Mouse (Mus musculus) spleen, postnatal 4 days (tissue): Measurements from ENCODE around the gene Odc1.
"Not testable (repeated sequence)": the region's sequence is repeated elsewhere in the genome, so short reads cannot be mapped to it uniquely, and the experiment has no call there.

Experiments used
- DNase-seq, 2 experiments: peaks; one replicate each; pipeline ENCODE4 v3.0.0; 2022; ENCODE audit warnings: low spot score in 2 of 2

Odc1 gene

DNA sequence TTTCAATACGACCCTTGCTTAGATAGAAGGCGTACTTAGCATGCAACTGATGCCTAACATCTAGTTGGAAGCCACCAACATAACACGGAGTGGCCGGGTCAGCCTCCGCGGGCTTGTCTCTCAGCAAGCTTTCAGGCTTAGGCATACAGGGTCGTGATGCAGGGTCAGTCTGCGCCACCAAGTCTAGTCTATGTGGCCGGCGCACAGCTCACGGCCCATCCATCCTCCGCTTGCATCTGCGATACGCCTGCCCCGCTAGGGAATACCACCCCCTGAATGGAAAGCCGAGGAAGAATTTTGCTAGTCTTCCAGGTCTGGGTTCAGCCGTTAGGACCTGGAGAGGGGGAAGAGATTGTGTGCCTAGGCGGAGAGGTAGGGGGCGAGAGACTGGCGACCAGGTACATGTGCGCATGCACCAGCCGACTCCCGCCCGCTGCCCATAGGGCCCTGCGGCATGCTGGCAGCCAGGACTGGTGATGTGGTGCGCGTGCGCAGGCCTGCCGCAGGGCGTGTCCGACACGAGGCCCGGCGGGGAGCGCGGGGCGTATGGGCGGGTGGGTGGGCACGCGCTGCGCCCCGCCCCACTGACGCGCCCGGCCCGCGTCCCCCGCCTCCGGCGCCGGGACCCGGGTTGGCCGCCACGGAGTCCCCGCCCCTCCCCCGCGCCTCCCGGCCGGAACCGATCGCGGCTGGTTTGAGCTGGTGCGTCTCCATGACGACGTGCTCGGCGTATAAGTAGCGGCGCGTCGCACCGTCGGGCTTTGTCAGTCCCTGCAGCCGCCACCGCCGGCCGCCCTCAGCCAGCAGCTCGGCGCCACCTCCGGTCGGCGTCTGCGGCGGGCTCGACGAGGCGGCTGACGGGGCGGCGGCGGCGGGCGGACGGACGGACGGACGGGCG lies at the start of gene Odc1:
Odc1 (plus strand) TSS at position 586 of the 898 bp plus-strand sequence.
- peak; percentile 99 to 100 for DNase-seq

DNA sequence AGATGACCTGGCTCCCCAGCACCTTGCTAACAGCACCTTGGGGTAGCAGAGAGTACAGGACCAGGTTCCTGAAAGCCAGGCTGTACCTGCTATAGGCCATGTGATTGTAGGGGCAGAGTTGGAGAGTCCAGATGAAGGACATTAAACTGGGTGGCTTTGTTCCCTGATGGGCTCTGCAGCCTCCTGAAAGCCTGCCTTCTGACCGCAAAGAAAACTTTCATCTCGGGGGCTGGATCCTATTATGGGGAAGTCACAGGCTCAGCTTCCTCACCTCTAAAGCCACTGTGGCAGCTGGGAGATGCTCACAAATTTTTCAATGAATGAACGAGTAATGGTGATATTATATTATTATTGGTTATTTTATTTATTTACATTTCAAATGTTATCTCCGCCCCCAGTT lies 49.8 kb upstream of the Odc1 start:
- DNase-seq = no peak

DNA sequence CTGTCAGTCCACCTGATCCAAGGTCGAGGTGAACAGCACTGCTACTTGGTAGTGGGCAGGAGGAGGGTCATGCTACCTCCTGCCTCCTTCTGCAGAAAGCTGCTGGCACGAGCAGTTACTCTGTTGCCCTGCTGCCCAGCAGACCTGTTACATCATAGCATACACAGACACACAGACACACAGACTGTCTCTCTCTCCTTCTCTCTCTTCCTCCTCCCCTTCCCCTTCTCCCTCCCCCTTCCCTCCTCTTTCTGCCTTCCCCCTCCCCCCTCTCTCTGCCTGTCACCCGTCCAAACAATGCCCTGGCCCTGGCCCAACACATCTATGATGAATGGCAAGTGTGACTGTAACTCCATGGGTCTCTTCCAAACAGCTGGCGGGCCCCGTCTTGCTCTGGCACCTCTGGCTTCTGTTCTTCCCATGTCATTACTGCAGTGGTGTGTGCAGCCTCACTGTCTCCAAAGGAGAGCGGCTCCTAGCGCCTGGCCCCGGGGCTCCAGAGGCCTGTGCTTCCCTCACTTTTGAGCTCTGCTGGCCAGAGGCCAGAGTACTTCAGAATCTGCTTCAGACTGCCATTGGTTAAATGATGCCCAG lies 48.6 kb upstream of the Odc1 start:
- DNase-seq = no peak

DNA sequence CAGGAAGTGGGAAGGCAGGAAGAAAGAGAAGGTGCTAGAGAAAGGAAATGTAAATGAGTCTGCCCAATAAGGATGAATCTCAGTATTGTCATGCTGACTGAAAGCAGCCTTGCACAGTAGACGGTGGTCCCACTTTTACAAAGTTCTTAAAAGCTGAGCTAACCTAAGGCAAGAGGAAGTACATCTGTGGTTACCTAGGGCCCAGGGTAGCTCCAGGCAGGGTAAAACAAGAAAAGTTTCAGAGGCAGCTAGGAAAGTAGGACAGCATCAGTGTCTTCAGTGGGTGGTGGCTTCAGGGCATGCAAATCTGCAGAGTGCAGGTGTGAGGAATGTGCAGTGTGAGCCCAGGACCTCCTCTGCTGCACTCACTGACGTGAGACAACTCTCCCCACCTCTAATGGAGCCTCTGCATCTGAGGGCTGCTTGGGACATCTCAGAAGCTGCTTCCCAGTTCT lies 38.9 kb upstream of the Odc1 start:
- DNase-seq = no peak

DNA sequence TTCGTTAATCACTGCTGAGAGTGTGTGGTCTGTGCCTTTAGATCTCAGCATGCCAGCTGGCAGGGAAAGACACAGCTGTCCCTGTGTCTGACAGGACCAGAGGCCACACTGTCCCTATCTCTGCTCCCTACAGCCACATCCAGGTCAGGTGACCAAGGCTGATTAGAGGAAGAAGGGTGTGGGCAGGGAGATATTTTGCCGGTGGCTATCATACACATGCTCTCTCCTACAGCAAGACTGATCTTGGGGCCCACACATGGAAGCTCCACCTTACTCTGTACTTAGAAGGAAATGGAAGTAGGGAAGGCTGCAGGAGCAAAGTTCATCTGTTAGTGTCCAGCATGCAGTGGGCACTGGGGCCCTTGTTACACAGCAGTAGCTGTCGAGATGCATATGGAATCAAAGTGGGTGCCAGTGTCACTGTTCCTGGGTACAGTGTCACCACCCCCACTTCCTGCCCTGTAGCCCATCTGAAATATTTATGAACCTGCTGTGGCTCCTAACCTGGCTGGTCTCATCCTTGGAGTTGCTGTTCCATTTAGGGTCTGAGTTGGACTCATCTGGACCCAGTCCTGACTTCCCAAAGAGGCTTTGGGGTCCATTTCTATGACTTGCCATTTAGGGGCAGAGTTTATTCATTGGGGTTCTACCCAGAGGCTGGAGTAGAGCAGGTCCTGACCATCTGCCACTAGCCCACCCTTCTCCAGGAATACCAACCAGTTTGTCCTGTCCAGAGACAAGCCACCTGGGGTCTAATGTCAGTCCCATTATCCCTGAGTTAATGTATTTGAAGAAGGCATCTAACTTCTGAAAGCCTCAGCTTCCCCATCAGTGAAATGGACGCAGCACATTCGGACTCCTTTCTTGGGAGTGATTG lies 38.2 kb upstream of the Odc1 start:
- DNase-seq = peak; percentile 75 to 76

DNA sequence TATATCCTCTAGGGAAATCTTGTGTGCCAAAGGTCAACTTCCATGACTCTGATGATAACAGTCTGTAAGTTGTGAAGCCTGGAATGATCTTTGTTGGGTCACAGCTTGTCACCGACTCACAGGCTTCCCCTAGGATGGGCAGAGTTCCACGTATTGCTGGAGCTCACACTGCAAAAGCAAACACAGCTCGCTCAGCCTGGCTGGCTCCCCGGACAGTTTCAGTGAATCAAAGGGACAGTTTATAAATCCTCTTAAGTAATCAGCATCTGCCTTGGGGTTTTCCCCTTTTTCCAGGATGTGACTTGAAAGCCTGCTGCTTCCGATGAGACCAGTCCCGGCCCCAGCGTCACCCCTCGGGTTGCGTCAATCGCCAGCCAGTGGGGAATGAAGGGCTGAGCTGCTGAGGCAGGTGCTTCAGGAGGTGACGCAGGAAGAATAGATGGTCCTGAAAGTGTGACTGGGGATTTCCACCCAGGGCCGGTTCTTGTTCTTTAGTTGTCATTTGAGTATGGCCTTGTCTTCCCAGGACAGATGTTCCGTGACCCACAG lies 37.5 kb upstream of the Odc1 start:
- DNase-seq = peak in 1 of 2 experiments; percentile 71

DNA sequence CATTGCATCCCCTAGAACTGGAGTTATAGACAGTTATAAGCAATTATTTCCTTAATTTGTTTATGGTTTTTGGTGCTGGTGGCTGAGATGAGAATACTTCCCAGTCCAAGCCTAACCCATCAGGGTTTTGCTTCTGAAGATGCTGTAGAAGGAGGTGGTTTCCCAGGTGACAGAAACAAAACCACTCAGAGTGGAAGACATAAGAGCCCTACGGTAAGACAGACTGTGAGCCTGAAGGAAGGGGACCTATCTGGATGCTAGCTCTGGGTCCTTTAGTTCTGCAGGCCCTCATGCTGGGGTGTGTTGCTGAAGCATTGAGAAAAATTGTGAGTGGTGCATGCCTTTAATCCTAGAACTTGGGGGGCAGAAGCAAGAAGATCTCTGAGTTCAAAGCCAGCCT lies 35.3 kb upstream of the Odc1 start:
- DNase-seq = no peak

DNA sequence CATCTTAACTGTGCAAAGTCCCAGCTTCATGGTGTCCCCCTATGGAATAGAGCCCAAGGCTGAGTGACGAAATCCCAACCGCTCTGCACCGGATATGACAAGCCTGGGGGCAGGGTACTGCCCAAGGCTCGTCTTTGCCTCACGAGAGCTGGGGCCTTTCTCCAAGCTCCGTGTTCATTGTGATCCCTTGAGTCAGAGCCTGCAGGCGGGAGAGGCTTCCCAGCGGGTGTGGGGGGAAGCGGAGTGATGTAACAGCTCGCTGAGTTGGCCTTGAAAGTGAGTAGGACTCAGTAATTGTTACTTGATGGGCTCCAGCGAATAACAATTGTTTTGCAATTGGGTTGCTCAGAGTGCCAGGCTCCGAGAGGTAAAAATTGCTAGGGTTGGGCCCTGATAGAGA lies 34.4 kb upstream of the Odc1 start:
- no peak for DNase-seq

DNA sequence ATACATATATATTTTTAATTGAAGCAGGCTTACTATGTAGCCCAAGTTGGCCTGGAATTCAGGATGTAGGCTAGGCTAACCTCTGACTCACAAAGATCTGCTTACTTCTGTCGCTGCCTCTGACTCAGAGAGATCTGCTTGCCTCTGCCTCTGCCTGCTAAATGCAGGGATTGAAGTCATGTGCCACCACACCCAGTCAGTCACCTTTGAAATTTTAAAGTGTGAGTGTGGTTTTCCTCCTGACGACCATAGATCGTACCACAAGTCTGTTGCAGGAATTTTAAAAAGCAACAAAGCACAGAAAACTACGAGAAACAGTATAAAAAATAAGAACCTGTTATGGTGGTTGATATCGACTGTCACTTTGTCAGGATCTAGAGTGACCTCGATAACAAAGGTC lies 33.6 kb upstream of the Odc1 start:
- no peak for DNase-seq

DNA sequence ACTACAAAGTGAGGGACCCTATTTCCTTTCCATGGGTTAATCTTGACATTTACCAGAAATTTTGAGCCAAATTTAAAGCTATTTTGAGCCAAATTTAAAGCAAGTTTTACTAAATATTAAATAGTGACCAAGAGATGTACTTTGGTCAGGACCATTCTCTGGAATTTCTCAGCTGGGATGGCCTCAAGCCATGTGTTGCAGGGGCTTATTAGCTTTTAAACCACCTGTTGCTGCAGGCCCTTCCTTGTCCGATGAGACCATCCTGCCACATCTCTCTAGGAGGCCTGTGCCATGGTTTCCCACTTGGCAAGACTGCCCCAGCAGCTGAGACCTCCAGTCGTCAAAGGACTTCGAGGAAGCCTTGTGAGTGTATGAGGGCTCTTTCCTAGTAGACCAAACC lies 15.4 kb upstream of the Odc1 start:
- no peak for DNase-seq

DNA sequence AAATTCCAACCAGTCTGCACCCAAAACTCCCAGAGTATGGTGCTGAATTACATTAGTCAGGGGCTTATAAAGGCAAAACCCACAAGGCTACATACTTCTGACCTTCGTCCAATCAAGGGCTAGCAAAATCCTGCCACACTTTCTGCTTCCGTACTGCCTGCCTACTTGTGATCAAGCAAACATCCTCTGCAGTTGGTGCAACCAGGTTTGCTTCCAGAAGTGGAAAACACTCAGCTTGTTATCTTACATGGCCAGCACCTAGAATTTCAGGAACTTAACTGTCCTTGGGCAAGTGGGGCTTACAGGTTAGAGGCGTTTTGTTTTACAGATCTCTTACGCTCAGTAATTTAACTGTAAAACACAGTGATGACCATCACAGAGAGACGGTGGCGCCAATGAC lies 14.9 kb upstream of the Odc1 start:
- no peak for DNase-seq

DNA sequence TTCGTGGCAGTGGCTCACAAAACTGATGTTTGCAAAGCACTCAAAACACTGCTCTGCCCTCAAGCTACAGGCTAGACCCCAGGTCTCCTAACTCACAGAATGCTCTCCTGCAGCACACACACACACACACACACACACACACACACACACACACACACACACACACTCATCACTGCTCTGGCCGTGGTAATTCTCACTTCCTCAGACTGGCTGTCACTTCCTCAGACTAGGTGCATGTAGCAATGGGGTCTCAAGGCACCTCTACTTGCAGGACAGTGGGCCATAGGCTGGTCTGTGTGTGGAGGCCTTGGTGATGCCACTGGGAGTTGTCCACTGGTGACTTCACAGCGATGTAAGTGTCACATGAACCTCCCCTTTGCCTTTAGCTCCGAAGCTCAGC lies 13.8 kb upstream of the Odc1 start:
- no peak for DNase-seq

DNA sequence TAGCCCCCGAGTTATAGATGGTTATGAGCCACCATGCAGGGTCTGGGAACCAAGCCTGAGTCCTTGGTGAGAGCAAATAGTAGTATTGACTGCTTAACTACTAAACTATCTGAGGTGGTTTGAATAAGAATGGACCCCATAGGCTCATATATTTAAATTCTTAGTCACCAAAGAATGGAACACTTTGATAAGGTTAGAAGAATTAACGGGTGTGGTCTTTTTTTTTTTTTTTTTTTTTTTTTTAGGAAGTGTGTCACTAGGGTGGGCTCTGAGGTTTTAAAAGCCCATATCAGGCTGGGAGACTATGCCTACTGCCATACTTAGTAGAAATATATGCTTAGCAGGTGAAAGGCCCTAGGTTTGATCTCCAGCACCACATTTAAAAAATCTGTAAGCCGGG lies 8.4 kb upstream of the Odc1 start:
- no peak for DNase-seq

DNA sequence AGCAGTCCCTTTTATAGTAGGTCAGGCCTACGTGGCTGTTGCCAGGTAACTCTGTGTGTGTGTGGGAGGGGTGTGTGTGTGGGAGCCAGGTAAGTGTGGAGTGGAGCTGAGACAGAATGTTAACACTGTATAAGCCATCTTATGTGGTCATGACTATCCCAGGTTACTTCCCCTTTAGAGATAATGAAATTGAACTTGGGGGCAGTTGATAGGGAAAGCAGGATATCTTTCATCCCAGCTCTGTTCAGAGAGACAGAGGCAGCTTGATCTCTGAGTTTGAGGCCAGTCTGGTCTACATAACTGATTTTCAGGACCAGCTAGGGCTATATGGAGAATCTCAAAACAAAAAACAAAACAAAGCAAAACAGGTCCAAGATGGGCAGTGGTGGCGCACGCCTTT lies 7.4 kb upstream of the Odc1 start:
- DNase-seq = no peak

DNA sequence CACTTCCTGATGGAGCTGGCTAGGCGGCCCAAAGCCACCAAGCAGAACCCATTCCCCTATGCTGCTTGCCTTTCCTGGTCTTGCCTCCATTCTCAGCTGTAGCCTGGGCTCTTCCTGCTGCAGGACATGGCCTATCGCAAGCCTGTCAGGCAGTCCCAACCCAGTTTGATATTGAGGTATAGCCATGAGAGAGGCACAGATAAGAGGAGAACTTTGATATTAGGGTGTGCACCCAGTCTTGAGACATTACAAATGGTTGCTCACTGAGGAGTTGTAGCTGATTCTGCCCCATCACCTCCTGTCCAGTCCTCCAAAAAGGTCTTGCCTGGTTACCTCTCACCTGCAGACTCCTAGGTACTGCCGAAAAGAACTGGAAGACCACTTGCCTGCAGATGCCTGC lies 6.5 kb upstream of the Odc1 start:
- DNase-seq = peak; percentile 74 to 77

DNA sequence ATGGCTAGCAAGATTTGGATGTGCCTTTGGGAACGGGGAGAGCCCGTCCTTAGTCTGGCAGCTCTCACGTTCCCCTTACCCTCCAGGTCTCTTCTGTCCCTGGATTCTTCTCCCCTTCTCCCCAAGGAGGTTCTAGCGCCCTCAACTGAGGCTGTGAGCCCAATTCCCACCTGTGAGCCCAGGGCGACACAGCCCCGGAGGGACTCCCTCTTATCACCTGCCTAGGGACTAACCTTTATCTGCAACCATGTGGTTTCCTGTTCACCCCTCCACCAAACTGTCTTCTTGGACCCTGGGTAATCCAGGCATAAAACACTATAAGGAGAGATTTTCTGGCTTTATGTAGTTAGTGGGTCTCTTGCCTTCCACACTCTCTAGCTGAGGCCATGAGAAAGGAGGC lies 5.6 kb upstream of the Odc1 start:
- DNase-seq = peak in 1 of 2 experiments; percentile 31

DNA sequence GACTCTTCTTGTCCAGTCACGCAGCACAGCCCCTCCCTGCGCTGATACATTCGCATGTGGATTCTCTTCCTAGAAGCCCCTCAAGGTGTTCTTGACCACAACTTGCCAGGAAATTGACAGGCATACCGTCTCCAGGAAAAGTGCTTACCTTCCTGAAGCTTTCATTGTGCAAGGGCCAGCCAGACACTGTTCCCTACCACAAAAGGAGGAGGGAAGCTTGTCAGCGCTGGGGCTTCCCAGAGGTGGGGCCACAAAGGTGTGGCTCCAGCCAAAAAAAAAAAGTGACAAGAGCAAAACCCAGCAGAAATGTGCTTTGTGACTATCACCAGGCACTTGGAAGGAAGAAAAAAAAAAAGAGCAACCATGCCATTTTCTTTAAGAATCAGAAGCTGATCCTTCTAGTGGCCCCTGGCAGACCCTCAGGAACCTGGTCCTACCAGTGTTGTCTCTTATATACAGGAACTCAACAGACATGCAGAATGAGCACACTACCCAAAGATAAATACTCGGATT lies 4.5 kb upstream of the Odc1 start:
- peak in 1 of 2 experiments; percentile 38 for DNase-seq

DNA sequence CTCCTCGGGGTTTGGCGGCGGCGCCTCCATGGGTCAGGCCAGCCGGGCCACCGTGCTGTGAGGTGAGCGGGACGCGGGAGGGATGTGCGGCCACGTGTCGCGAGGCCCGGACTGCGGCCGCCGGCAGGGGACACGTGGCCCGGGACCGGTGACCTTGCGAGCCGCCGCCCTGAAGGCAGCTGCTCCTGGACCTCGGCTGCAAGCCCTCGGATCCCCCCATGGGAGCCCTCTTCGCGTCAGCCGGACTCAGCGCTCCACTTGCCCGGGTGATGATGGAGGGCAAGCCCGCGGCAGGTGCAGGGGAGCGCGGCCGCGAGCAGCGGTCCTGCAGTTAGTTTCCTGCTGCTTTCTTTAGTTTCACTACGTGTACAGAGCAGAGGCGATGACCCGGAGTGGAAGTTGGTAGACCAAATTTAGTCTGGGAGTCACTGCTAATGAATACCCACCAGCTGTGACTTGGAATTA lies 545 bp downstream of the Odc1 start:
- no peak for DNase-seq

DNA sequence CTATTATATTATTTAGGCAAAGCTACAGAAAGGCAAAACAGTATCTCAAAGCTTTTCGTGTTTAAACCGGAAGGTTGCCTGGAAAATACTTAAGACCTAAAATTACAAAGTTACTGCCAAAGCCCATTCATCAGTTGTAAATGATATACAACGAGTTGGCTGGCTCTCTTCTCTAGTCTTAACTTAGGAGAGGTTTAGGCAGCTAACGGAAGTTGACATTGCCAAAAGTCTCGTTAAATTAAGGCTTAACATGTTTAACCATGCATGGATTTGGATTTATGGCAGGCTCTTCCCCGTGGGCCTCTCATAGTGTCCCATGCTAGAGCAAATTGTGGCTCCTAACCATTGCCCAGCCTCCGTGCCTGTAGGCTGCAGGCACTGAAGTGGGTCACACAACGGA lies 1.3 kb downstream of the Odc1 start:
- DNase-seq = no peak

DNA sequence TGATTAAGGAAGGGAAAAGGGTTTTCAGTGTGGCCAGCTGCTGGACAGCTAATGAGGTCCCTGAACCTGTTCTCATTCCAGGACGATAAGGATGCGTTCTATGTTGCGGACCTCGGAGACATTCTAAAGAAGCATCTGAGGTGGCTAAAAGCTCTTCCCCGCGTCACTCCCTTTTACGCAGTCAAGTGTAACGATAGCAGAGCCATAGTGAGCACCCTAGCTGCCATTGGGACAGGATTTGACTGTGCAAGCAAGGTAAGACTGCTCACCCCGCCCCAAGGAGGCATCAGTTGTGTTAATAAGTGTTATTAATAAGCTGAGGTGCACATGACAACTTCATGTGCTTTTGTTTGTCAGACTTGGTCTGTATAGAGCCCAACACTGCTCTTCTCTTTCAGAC lies 3.0 kb downstream of the Odc1 start:
- not testable (repeated sequence) for DNase-seq

DNA sequence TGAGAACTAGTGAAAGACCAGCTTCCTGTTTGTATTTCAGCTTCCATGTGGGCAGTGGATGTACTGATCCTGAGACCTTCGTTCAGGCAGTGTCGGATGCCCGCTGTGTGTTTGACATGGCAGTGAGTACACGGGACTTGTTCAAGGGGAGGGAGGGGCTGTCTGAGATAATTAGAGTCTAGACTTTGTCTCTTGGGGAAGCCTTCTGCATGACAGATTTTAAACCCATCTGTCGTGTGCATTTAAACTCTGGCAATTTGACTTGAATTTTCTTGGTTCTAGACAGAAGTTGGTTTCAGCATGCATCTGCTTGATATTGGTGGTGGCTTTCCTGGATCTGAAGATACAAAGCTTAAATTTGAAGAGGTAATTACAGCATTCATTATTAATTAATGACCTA lies 3.9 kb downstream of the Odc1 start:
- no peak for DNase-seq

DNA sequence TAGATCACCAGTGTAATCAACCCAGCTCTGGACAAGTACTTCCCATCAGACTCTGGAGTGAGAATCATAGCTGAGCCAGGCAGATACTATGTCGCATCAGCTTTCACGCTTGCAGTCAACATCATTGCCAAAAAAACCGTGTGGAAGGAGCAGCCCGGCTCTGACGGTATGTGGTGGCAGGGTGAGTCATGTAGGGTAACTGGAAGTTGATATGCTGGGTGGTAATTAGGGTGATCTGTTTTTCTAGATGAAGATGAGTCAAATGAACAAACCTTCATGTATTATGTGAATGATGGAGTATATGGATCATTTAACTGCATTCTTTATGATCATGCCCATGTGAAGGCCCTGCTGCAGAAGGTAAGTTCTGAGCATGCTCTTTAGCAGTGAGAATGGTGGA lies 4.8 kb downstream of the Odc1 start:
- DNase-seq = not testable (repeated sequence)
